Mouse (Mus musculus) heart, embryonic 11.5 days (tissue): Measurements from ENCODE around the gene Scn8a. TPM values are rescaled to one million over a fixed set of nuclear protein-coding genes. Genes with fewer than 3 reads are reported as not detected.

Experiments
- ATAC-seq: fragments of 200-750 bp; cut with Nextera tagmentation; replicated peaks from 2 replicates; pipeline ENCODE4 v1.8.0; 2017; ENCODE audit warnings: moderate library complexity; ENCODE audit not compliant: insufficient number of reproducible peaks, low FRiP score, low TSS enrichment
- H3K27ac ChIP-seq: fragments of 300-500 bp; sonication (generic); 2 replicates; pipeline ENCODE4 v1.5.1; 2014; ENCODE audit warnings: mild to moderate bottlenecking, low read depth, low read length
- H3K27me3 ChIP-seq: fragments of 300-500 bp; sonication (generic); 2 replicates; pipeline ENCODE4 v1.6.1; 2014; ENCODE audit warnings: mild to moderate bottlenecking, low read length, mixed read lengths; ENCODE audit not compliant: control insufficient read depth, insufficient read depth
- H3K36me3 ChIP-seq: fragments of 300-500 bp; sonication (generic); 2 replicates; pipeline ENCODE4 v1.6.1; 2014; ENCODE audit warnings: mild to moderate bottlenecking, low read length, moderate library complexity, mixed read lengths; ENCODE audit not compliant: control insufficient read depth, insufficient read depth
- H3K4me1 ChIP-seq: fragments of 300-500 bp; sonication (generic); 2 replicates; pipeline ENCODE4 v1.6.1; 2014; ENCODE audit warnings: low read length; ENCODE audit not compliant: control insufficient read depth, insufficient read depth
- H3K4me2 ChIP-seq: fragments of 300-500 bp; sonication (generic); 2 replicates; pipeline ENCODE4 v1.6.1; 2014; ENCODE audit warnings: mild to moderate bottlenecking, moderate library complexity
- H3K4me3 ChIP-seq: fragments of 300-500 bp; sonication (generic); 2 replicates; pipeline ENCODE4 v1.5.1; 2014; ENCODE audit warnings: low read depth, low read length
- H3K9ac ChIP-seq: fragments of 300-500 bp; sonication (generic); 2 replicates; pipeline ENCODE4 v1.6.1; 2014; ENCODE audit warnings: mild to moderate bottlenecking, low read depth, low read length, moderate library complexity
- H3K9me3 ChIP-seq: fragments of 300-500 bp; sonication (generic); replicated peaks from 2 replicates; pipeline ENCODE4 v1.6.1; 2016; ENCODE audit warnings: low read length; ENCODE audit not compliant: control insufficient read depth
- WGBS: fragments of 180-500 bp; shearing (Covaris S2); extraction: QIAGEN DNeasy Blood & Tissue Kit; methylation state at CpG from one replicate; pipeline ENCODE4 v1.1.7; 2014; ENCODE audit not compliant: insufficient replicate concordance; 5-methylcytosine and 5-hydroxymethylcytosine counted together
- polyA plus RNA-seq: library from polyadenylated mRNA; unstranded; fragments of >200 nt; fragmentation: Nextera tagmentation; extraction: Ambion mirVana; gene quantifications from 2 replicates; pipeline ENCODE4 v1.2.1, GENCODE M21; 2014

Scn8a gene
- polyA plus RNA-seq, 1 experiment from 2014 or later: 1.2 TPM

- H3K9ac ChIP-seq: no peak overlapping the region
- WGBS: 58% methylated on average over 3 of the region's 3 CpGs
- no peak overlapping the region for H3K27ac ChIP-seq
Observed at GRCm38 (mm10) chr15:101004538-101004937, 134.9 kb downstream of the Scn8a start.

GRCm38 (mm10) chr15:101005717-101006116, 136.1 kb downstream of the Scn8a start:
- Histone ChIP-seq H3K4me3 (no peak overlapping the region), H3K4me2 (no peak overlapping the region), H3K9me3 (no peaks in the 10 kb centered on the region), H3K9ac (no peak overlapping the region), H3K4me1 (0 out of 2 replicates have a peak, but pooled peaks cover 3% of the 10 kb centered on the region), H3K27me3 (peaks cover 6% of the 10 kb centered on the region; the same call in 1 of the 2 replicates), H3K27ac (no peak overlapping the region), H3K36me3 (no peaks in the 10 kb centered on the region)
- ATAC-seq: no peak
- 72% methylated on average over 8 of the region's 8 CpGs for WGBS

More at GRCm38 (mm10) chr15:101004538-101004937, 134.9 kb downstream of the Scn8a start:
- Histone ChIP-seq H3K4me1 (0 out of 2 replicates have a peak, but pooled peaks cover 3% of the 10 kb centered on the region), H3K4me2 (no peak overlapping the region), H3K27me3 (0 out of 2 replicates have a peak, but pooled peaks cover 6% of the 10 kb centered on the region), H3K4me3 (no peak overlapping the region), H3K9me3 (no peaks in the 10 kb centered on the region), H3K36me3 (no peaks in the 10 kb centered on the region)
- ATAC-seq: no peak

- WGBS: 14% methylated on average over 14 of the region's 15 CpGs
Observed at GRCm38 (mm10) chr15:101006251-101007040, 136.8 kb downstream of the Scn8a start.

GRCm38 (mm10) chr15:101007236-101007635, 137.6 kb downstream of the Scn8a start:
- no peak for ATAC-seq
- WGBS: 69% methylated on average over 7 of the region's 7 CpGs
- H3K4me3 ChIP-seq: no peak overlapping the region
- no peak overlapping the region for H3K9ac ChIP-seq
- H3K27me3 ChIP-seq: peaks cover 6% of the 10 kb centered on the region; the same call in 1 of the 2 replicates
- no peaks in the 10 kb centered on the region for H3K36me3 ChIP-seq
- H3K27ac ChIP-seq: no peak overlapping the region
- 0 out of 2 replicates have a peak, but pooled peaks cover 3% of the 10 kb centered on the region for H3K4me1 ChIP-seq
- peak overlapping the region; percentile 66 for H3K4me2 ChIP-seq
- no peaks in the 10 kb centered on the region for H3K9me3 ChIP-seq

More at GRCm38 (mm10) chr15:101006251-101007040, 136.8 kb downstream of the Scn8a start:
- Histone ChIP-seq H3K4me2 (peak overlapping the region; percentile 66), H3K4me1 (0 out of 2 replicates have a peak, but pooled peaks cover 3% of the 10 kb centered on the region), H3K9me3 (no peaks in the 10 kb centered on the region), H3K27ac (no peak overlapping the region), H3K36me3 (no peaks in the 10 kb centered on the region), H3K9ac (peak overlapping the region; percentile 36; the same call in 1 of the 2 replicates), H3K4me3 (peak overlapping the region; percentile 48), H3K27me3 (peaks cover 6% of the 10 kb centered on the region; the same call in 1 of the 2 replicates)
- no peak for ATAC-seq

GRCm38 (mm10) chr15:101008386-101009010, 138.8 kb downstream of the Scn8a start:
- 79% methylated on average over 14 of the region's 14 CpGs for WGBS
- Histone ChIP-seq H3K4me2 (no peak overlapping the region), H3K9me3 (no peaks in the 10 kb centered on the region), H3K27me3 (peaks cover 6% of the 10 kb centered on the region; the same call in 1 of the 2 replicates), H3K4me3 (no peak overlapping the region), H3K36me3 (no peaks in the 10 kb centered on the region), H3K9ac (no peak overlapping the region), H3K4me1 (0 out of 2 replicates have a peak, but pooled peaks cover 3% of the 10 kb centered on the region), H3K27ac (no peak overlapping the region)
- no peak for ATAC-seq

- H3K4me1 ChIP-seq: 0 out of 2 replicates have a peak, but pooled peaks cover 3% of the 10 kb centered on the region
- no peak for ATAC-seq
- H3K4me2 ChIP-seq: no peak overlapping the region
- peaks cover 6% of the 10 kb centered on the region; the same call in 1 of the 2 replicates for H3K27me3 ChIP-seq
- no peak overlapping the region for H3K4me3 ChIP-seq
- no peaks in the 10 kb centered on the region for H3K36me3 ChIP-seq
- no peaks in the 10 kb centered on the region for H3K9me3 ChIP-seq
- no peak overlapping the region for H3K9ac ChIP-seq
- H3K27ac ChIP-seq: no peak overlapping the region
- WGBS: 78% methylated on average over 6 of the region's 6 CpGs
Observed at GRCm38 (mm10) chr15:101011352-101011751, 141.7 kb downstream of the Scn8a start.

- Histone ChIP-seq H3K27ac (no peak overlapping the region), H3K4me3 (no peak overlapping the region), H3K4me1 (no peaks in the 10 kb centered on the region), H3K4me2 (no peak overlapping the region), H3K9me3 (no peaks in the 10 kb centered on the region), H3K36me3 (no peaks in the 10 kb centered on the region), H3K9ac (no peak overlapping the region), H3K27me3 (peaks cover 20% of the 10 kb centered on the region; the same call in 1 of the 2 replicates)
- no peak for ATAC-seq
- WGBS: 55% methylated on average over 2 of the region's 2 CpGs
Observed at GRCm38 (mm10) chr15:101028960-101029359, 159.3 kb downstream of the Scn8a start.

- no peak overlapping the region for H3K9ac ChIP-seq
- no peak overlapping the region; the same call in 1 of the 2 replicates for H3K4me3 ChIP-seq
- no peak for ATAC-seq
- no peaks in the 10 kb centered on the region for H3K36me3 ChIP-seq
- no peaks in the 10 kb centered on the region for H3K9me3 ChIP-seq
- H3K27ac ChIP-seq: no peak overlapping the region
- H3K27me3 ChIP-seq: peaks cover 60% of the 10 kb centered on the region
- H3K4me1 ChIP-seq: no peaks in the 10 kb centered on the region
- 32% methylated on average over 17 of the region's 17 CpGs for WGBS
- H3K4me2 ChIP-seq: no peak overlapping the region
Observed at GRCm38 (mm10) chr15:101039651-101040050, 170.0 kb downstream of the Scn8a start.
